Mouse (Mus musculus): ENCODE results near the gene Slc9a2.

DNA sequence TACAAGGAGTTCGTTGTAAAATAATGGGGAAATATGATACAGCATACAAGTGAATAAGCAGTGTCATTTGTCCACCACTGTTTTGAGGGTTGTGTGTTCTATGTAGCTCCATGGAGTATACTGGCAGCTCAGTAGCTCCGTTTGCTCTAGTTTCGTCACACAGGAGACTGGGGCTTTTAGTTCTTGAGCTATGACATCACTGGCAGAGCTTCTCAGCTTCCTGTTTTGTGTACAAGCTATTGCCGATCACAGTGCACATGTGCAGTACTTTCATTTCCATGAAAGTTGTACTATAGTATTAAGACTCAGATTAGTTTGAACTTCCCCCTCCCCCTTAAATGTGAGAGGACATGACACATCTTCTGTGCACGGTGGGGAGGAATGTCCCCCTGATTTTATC, 65.7 kb downstream of the Slc9a2 start:
- TF ChIP-seq CTCF (IDR thresholded peaks at IDR 0.05; ENCODE audit: low read depth, low read length) (no peak), POLR2A (IDR thresholded peaks at IDR 0.05; ENCODE audit: borderline replicate concordance, low read depth, low read length) (no peak)

Measured in bone marrow macrophage, adult 2 months (primary cell).